Mouse (Mus musculus): ENCODE measurements at regions not wholly inside any gene's neighbourhood (a gene's known extent, or its start where the extent isn't known, plus 50 kb on each side); places are given as distances from the start of the nearest gene placed in this dataset.

DNA sequence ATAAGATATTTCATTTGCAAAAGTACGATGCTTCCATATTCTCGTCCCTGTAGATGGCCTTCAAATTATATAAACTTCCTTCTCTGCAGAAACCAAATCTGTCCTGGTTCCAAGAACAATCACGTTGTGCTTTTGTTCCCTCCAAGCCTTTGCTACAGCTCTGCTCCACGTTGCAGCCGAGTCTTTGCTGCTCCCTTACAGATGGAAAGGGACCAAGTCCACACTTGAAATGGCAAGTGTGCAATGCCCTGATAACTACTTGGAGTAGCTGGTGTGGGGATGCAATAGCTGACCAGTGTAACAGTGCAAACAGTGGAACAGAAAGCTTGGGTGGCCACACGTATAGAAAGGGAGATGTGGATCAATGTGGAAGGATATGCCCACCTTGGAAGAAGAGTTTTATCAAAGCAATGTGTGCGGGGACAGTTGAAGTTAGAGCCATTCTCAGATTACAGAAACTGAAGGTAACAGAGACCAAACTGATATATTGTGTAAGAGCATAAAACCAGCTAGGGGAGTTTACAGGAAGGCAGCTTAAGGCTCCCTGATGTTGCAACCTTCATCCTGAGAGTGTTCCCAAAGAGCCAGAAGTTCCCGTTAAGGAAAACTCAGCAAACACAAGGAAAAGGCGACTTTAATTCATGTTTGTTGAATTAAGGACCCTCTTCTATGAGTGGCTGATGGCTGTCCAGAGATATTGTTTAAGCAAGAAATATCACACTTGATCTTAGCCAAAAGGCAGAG lies 161.3 kb downstream of the Npr3 start:
- DNase-seq (ENCODE audit: low spot score) = no peak
- 68% methylated on average over 9 of the region's 9 CpGs for WGBS

DNA sequence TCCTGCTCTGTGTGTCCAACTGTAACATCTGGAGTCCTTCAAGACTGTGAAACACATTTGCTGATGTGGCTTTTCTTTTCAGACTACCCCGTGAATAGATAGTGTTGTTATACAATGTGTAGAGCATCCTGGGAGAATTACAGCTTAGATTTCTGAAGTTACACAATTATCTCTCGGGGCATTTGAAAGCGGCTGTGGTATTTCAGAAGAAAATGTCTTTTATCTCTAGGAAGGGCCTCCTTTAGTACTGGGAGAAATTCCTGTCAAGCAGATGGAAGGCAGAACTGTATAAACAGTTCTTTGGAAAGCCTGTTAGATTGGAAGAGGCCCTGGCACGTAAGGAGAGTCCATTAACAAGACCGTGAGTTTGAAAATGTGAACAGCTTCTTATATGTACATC lies 162.2 kb downstream of the Npr3 start:
- Histone ChIP-seq H3K36me3 (ENCODE audit: control insufficient read depth, insufficient read depth, low read length) (no peaks in the 10 kb centered on the region), H3K4me3 (ENCODE audit: low read depth, low read length) (no peak overlapping the region), H3K9me3 (ENCODE audit: control insufficient read depth, low read length) (no peaks in the 10 kb centered on the region), H3K4me2 (ENCODE audit: low read depth, low read length) (no peak overlapping the region), H3K4me1 (ENCODE audit: control insufficient read depth, insufficient read depth, low read length) (peaks cover 17% of the 10 kb centered on the region; the same call in 1 of the 2 replicates), H3K27me3 (replicated peaks; ENCODE audit: control insufficient read depth, insufficient read depth, low read length) (no peaks in the 10 kb centered on the region), H3K27ac (replicated peaks; ENCODE audit: low read depth, low read length) (peak overlapping the region; percentile 63; the same call in 1 of the 2 replicates), H3K9ac (ENCODE audit: low read depth, low read length) (no peak overlapping the region)
- DNase-seq (ENCODE audit: low spot score) (peak; percentile 65), ATAC-seq (ENCODE audit: low read depth) (peak; percentile 50; the same call in 1 of the 2 replicates)
- 25% methylated on average over 5 of the region's 5 CpGs for WGBS

More for the DNA sequence above, 161.3 kb downstream of the Npr3 start:
- Histone ChIP-seq H3K27me3 (replicated peaks; ENCODE audit: control insufficient read depth, insufficient read depth, low read length) (no peaks in the 10 kb centered on the region), H3K4me1 (ENCODE audit: control insufficient read depth, insufficient read depth, low read length) (peaks cover 17% of the 10 kb centered on the region; the same call in 1 of the 2 replicates), H3K9ac (ENCODE audit: low read depth, low read length) (no peak overlapping the region), H3K9me3 (ENCODE audit: control insufficient read depth, low read length) (no peaks in the 10 kb centered on the region), H3K27ac (replicated peaks; ENCODE audit: low read depth, low read length) (peak overlapping the region; percentile 63), H3K4me3 (ENCODE audit: low read depth, low read length) (no peak overlapping the region), H3K36me3 (ENCODE audit: control insufficient read depth, insufficient read depth, low read length) (no peaks in the 10 kb centered on the region), H3K4me2 (ENCODE audit: low read depth, low read length) (no peak overlapping the region)
- ATAC-seq (ENCODE audit: low read depth) = no peak

DNA sequence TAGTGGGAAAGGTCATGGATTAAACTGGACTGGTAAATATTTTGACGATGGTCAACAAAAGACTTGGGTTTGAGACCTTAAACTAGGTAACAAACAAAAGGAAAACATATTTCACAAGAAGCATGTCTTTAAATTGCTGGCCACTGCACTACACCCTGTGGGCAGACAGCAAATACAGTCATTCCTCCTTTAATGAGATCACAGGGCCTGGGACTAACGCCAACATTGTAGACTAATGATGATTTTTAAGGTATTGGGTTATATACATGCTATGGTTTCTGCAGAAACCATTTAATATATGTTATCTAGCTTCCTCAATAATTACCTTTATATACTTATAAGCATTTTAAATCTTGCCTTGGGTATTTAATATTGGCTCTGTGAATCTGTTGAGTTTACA lies 162.8 kb downstream of the Npr3 start:
- ATAC-seq (ENCODE audit: low read depth) (no peak), DNase-seq (ENCODE audit: low spot score) (no peak)
- peaks cover 17% of the 10 kb centered on the region; the same call in 1 of the 2 replicates for H3K4me1 ChIP-seq (ENCODE audit: control insufficient read depth, insufficient read depth, low read length)
- H3K27ac ChIP-seq (replicated peaks; ENCODE audit: low read depth, low read length) = no peak overlapping the region
- H3K36me3 ChIP-seq (ENCODE audit: control insufficient read depth, insufficient read depth, low read length) = no peaks in the 10 kb centered on the region
- H3K9me3 ChIP-seq (ENCODE audit: control insufficient read depth, low read length) = no peaks in the 10 kb centered on the region
- H3K9ac ChIP-seq (ENCODE audit: low read depth, low read length) = no peak overlapping the region
- H3K4me2 ChIP-seq (ENCODE audit: low read depth, low read length) = no peak overlapping the region
- no peak overlapping the region for H3K4me3 ChIP-seq (ENCODE audit: low read depth, low read length)
- H3K27me3 ChIP-seq (replicated peaks; ENCODE audit: control insufficient read depth, insufficient read depth, low read length) = no peaks in the 10 kb centered on the region
- WGBS = 70% methylated on average over 2 of the region's 2 CpGs

DNA sequence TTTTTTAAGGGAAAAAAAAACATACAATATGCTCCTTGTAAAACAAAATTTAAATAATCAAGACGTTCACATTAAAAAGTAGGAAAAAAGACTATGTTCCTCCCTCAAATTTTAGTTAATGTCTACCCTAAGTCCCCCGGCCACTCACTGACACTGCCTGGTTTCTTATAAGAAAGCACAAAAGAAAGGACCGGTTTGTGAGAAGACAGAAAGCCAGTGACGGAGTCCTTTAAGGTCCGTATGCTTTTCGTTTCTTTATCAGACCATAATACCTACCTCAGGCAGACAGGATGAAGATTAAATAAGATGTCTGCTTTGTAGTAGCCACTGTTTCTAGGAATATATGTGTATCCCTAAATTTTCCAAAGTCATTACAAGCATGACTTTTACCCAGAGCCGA lies 164.3 kb downstream of the Npr3 start:
- H3K4me2 ChIP-seq (ENCODE audit: low read depth, low read length) = no peak overlapping the region
- H3K9me3 ChIP-seq (ENCODE audit: control insufficient read depth, low read length) = no peaks in the 10 kb centered on the region
- DNase-seq (ENCODE audit: low spot score) (no peak), ATAC-seq (ENCODE audit: low read depth) (no peak)
- no peaks in the 10 kb centered on the region for H3K36me3 ChIP-seq (ENCODE audit: control insufficient read depth, insufficient read depth, low read length)
- H3K27ac ChIP-seq (replicated peaks; ENCODE audit: low read depth, low read length) = no peak overlapping the region
- WGBS = 64% methylated on average over 7 of the region's 7 CpGs
- H3K9ac ChIP-seq (ENCODE audit: low read depth, low read length) = no peak overlapping the region
- peaks cover 17% of the 10 kb centered on the region; the same call in 1 of the 2 replicates for H3K4me1 ChIP-seq (ENCODE audit: control insufficient read depth, insufficient read depth, low read length)
- H3K4me3 ChIP-seq (ENCODE audit: low read depth, low read length) = no peak overlapping the region
- no peaks in the 10 kb centered on the region for H3K27me3 ChIP-seq (replicated peaks; ENCODE audit: control insufficient read depth, insufficient read depth, low read length)

DNA sequence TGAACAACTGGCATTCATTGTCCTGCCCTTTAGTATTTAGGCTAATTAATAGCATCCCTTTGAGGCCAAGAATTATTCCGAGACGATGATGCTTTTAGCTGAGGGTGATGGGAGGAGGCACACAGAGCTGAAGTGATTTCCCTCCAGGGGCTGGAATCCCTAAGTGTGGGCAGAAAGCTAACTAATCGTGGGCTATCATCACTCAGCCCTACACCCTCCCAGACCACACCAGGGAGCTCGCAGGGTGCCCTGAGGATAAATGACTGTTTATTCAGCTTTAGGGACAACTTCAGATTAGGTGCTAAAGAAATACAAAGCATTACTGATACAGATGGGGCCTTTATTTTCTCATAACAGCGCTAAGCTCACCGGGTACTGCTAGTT lies 164.7 kb downstream of the Npr3 start:
- Histone ChIP-seq H3K4me2 (ENCODE audit: low read depth, low read length) (no peak overlapping the region; the same call in 1 of the 2 replicates), H3K9ac (ENCODE audit: low read depth, low read length) (no peak overlapping the region), H3K27ac (replicated peaks; ENCODE audit: low read depth, low read length) (no peak overlapping the region), H3K27me3 (replicated peaks; ENCODE audit: control insufficient read depth, insufficient read depth, low read length) (no peaks in the 10 kb centered on the region), H3K36me3 (ENCODE audit: control insufficient read depth, insufficient read depth, low read length) (no peaks in the 10 kb centered on the region), H3K9me3 (ENCODE audit: control insufficient read depth, low read length) (no peaks in the 10 kb centered on the region), H3K4me1 (ENCODE audit: control insufficient read depth, insufficient read depth, low read length) (peaks cover 17% of the 10 kb centered on the region; the same call in 1 of the 2 replicates), H3K4me3 (ENCODE audit: low read depth, low read length) (no peak overlapping the region)
- 25% methylated on average over 6 of the region's 6 CpGs for WGBS
- DNase-seq (ENCODE audit: low spot score) = no peak
- ATAC-seq (ENCODE audit: low read depth) = no peak

DNA sequence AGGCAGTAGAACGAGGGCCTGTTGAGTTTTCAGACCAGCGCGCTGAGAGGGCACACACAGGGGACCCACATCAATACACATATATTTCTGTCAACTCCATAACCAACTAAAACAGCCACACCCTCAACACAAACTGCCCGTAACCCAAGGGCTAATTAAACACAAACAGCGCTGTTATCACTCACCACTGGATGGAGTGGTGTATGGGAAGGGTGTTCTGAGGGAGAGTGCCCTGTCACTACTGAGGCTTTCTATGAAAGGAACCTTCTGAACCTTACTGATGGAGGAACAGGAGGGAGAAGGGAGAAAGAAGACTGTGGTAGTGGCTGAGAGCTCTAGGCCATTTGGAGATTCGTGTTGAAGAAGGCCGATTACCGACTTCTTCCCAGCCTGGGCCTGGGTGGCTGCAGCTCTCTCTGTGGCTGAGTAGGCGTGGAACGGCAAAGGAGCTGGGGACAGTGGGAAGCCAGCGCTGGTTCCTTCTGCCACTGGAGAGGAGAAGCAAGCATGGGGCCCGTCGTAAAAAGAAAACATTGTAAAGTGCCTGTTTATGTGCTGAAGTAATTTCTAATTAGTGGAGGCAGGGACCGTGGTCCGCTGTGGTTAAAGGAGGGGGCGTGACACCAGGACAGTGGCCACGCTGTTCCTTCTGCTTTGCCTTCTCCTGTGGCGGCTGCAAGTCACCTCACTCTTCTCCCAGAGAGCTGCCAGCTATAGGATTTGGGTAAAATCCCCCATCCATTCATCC lies 165.3 kb downstream of the Npr3 start:
- DNase-seq (ENCODE audit: low spot score) (no peak), ATAC-seq (ENCODE audit: low read depth) (peak; percentile 33; the same call in 1 of the 2 replicates)
- Histone ChIP-seq H3K36me3 (ENCODE audit: control insufficient read depth, insufficient read depth, low read length) (no peaks in the 10 kb centered on the region), H3K9ac (ENCODE audit: low read depth, low read length) (no peak overlapping the region), H3K4me3 (ENCODE audit: low read depth, low read length) (no peak overlapping the region), H3K4me2 (ENCODE audit: low read depth, low read length) (peak overlapping the region; percentile 25), H3K27ac (replicated peaks; ENCODE audit: low read depth, low read length) (no peak overlapping the region), H3K27me3 (replicated peaks; ENCODE audit: control insufficient read depth, insufficient read depth, low read length) (no peaks in the 10 kb centered on the region), H3K9me3 (ENCODE audit: control insufficient read depth, low read length) (no peaks in the 10 kb centered on the region), H3K4me1 (ENCODE audit: control insufficient read depth, insufficient read depth, low read length) (peaks cover 17% of the 10 kb centered on the region; the same call in 1 of the 2 replicates)
- WGBS = 29% methylated on average over 18 of the region's 18 CpGs

DNA sequence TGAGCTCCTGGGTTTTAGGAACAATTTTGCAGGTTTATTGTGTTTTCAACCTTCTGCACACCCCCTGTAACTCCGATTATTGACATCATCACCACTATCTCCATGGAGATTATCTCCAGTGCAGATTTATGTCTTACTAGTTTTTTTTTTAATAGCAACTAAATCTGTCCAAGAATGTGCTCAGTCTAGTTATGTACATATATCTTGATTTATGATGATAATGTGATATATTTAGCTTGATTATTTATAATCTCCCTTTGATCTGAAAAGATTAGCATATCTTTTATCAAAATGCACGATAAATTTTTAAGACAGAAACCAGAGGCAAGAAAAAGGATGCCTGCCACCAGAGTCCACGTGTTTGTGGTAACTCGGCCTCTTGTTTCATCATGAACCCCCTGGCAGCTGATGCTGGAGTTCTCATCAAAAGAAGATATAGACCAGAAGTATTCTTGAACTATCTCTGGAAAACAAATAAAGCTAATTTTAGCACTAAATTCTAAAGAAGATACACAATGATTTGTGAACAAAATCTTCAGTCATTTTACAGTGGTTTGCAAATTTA lies 169.6 kb downstream of the Npr3 start:
- ATAC-seq (ENCODE audit: low read depth) (no peak), DNase-seq (ENCODE audit: low spot score) (no peak)
- WGBS = 67% methylated on average over 4 of the region's 4 CpGs

DNA sequence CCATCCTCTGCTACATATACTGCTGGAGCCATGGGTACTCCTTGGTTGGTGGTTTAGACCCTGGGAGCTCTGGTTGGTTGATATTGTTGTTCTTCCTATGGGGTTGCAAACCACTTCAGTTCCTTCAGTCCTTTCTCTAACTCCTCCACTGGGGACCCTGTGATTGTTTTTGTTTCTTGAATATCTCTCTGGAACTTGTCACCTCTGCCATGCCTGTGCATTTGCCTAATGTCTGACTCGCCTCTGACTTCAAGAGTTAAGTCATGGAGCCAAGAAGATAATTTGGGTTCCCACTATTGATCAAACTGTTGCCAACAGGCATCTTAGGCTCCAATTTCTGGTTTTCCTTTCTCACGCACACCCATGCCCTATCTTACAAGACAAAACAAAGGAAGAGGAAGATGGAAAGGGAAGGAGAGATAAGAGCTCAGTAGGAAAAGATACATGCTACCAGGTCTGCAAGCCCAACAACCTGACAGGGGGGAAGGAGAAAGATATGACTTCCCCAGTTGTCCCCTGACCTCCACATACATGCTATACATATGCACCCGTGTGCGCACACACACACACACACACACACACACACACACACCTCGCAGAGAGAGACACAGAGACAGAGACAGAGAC lies 172.3 kb downstream of the Npr3 start:
- DNase-seq (ENCODE audit: low spot score) (no peak), ATAC-seq (ENCODE audit: low read depth) (no peak)
- Histone ChIP-seq H3K9ac (ENCODE audit: low read depth, low read length) (no peak overlapping the region), H3K9me3 (ENCODE audit: control insufficient read depth, low read length) (no peaks in the 10 kb centered on the region), H3K27me3 (replicated peaks; ENCODE audit: control insufficient read depth, insufficient read depth, low read length) (no peaks in the 10 kb centered on the region), H3K4me3 (ENCODE audit: low read depth, low read length) (no peak overlapping the region), H3K27ac (replicated peaks; ENCODE audit: low read depth, low read length) (no peak overlapping the region), H3K36me3 (ENCODE audit: control insufficient read depth, insufficient read depth, low read length) (no peaks in the 10 kb centered on the region), H3K4me2 (ENCODE audit: low read depth, low read length) (no peak overlapping the region), H3K4me1 (ENCODE audit: control insufficient read depth, insufficient read depth, low read length) (no peaks in the 10 kb centered on the region)
- 84% methylated on average over 5 of the region's 5 CpGs for WGBS

More for the DNA sequence above, 169.6 kb downstream of the Npr3 start:
- no peaks in the 10 kb centered on the region for H3K27me3 ChIP-seq (replicated peaks; ENCODE audit: control insufficient read depth, insufficient read depth, low read length)
- peaks cover 6% of the 10 kb centered on the region; the same call in 1 of the 2 replicates for H3K4me1 ChIP-seq (ENCODE audit: control insufficient read depth, insufficient read depth, low read length)
- H3K27ac ChIP-seq (replicated peaks; ENCODE audit: low read depth, low read length) = no peak overlapping the region
- H3K36me3 ChIP-seq (ENCODE audit: control insufficient read depth, insufficient read depth, low read length) = no peaks in the 10 kb centered on the region
- no peaks in the 10 kb centered on the region for H3K9me3 ChIP-seq (ENCODE audit: control insufficient read depth, low read length)
- H3K4me3 ChIP-seq (ENCODE audit: low read depth, low read length) = no peak overlapping the region
- H3K4me2 ChIP-seq (ENCODE audit: low read depth, low read length) = no peak overlapping the region
- no peak overlapping the region for H3K9ac ChIP-seq (ENCODE audit: low read depth, low read length)
